Mouse (Mus musculus) midbrain, embryonic 14.5 days (tissue): ENCODE data around the gene Gltpd2. TPM values are rescaled to one million over a fixed set of nuclear protein-coding genes. Genes with fewer than 3 reads are reported as not detected.

Source experiments
- ATAC-seq: fragments of 200-750 bp; cut with Nextera tagmentation; 2 replicates; pipeline ENCODE4 v1.8.0; 2017; ENCODE audit warnings: moderate number of reproducible peaks, moderate library complexity; ENCODE audit not compliant: low FRiP score, low TSS enrichment
- DNase-seq: peaks from one replicate; pipeline ENCODE4 v3.0.0-alpha.2; 2015
- H3K27ac ChIP-seq: fragments of 300-500 bp; sonication (generic); replicated peaks from 2 replicates; pipeline ENCODE4 v1.5.1; 2014; ENCODE audit warnings: mild to moderate bottlenecking, low read depth, low read length, moderate library complexity
- H3K27me3 ChIP-seq: fragments of 300-500 bp; sonication (generic); 2 replicates; pipeline ENCODE4 v1.6.1; 2014; ENCODE audit warnings: low read length, control low read depth, mixed read lengths; ENCODE audit not compliant: control insufficient read depth, insufficient read depth
- H3K36me3 ChIP-seq: fragments of 300-500 bp; sonication (generic); 2 replicates; pipeline ENCODE4 v1.6.1; 2014; ENCODE audit warnings: low read length, control low read depth; ENCODE audit not compliant: control insufficient read depth, insufficient read depth
- H3K4me1 ChIP-seq: fragments of 300-500 bp; sonication (generic); 2 replicates; pipeline ENCODE4 v1.6.1; 2014; ENCODE audit warnings: mild to moderate bottlenecking, antibody characterized with exemption, low read length, control low read depth; ENCODE audit not compliant: control insufficient read depth, insufficient read depth
- H3K4me2 ChIP-seq: fragments of 300-500 bp; sonication (generic); 2 replicates; pipeline ENCODE4 v1.6.1; 2014; ENCODE audit warnings: mild to moderate bottlenecking, low read length, moderate library complexity
- H3K4me3 ChIP-seq: fragments of 300-500 bp; sonication (generic); replicated peaks from 2 replicates; pipeline ENCODE4 v1.5.1; 2014; ENCODE audit warnings: low read depth, low read length
- H3K9ac ChIP-seq: fragments of 300-500 bp; sonication (generic); replicated peaks from 2 replicates; pipeline ENCODE4 v1.6.1; 2014; ENCODE audit warnings: mild to moderate bottlenecking, low read length, moderate library complexity
- H3K9me3 ChIP-seq: fragments of 300-500 bp; sonication (generic); 2 replicates; pipeline ENCODE4 v1.6.1; 2016; ENCODE audit warnings: low read length, control low read depth, mixed read lengths; ENCODE audit not compliant: control insufficient read depth
- WGBS: fragments of 180-500 bp; shearing (Covaris S2); extraction: QIAGEN DNeasy Blood & Tissue Kit; methylation state at CpG from one replicate; pipeline ENCODE4 v1.1.7; 2014; 5-methylcytosine and 5-hydroxymethylcytosine counted together
- polyA plus RNA-seq: library from polyadenylated mRNA; unstranded; fragments of >200 nt; fragmentation: Nextera tagmentation; extraction: Ambion mirVana; gene quantifications from 2 replicates; pipeline ENCODE4 v1.2.1, GENCODE M21; 2014

The Gltpd2 gene
- polyA plus RNA-seq, 1 experiment from 2014 or later: 0.64 TPM

GRCm38 (mm10) chr11:70539877-70540587 is 21.0 kb downstream of the Gltpd2 start, which contains the start of gene Pld2:
Pld2 (plus strand) TSS chr11:70540064.
- Histone ChIP-seq H3K4me1 (no peaks in the 10 kb centered on the region), H3K4me2 (peak within 1 kb of the TSS; percentile 72), H3K27ac (no peak within 1 kb of the TSS), H3K4me3 (peak within 1 kb of the TSS; percentile 54), H3K9me3 (no peaks in the 10 kb centered on the region), H3K36me3 (no peaks in the 10 kb centered on the region), H3K27me3 (peaks cover 12% of the 10 kb centered on the region; the same call in 1 of the 2 replicates), H3K9ac (peak within 1 kb of the TSS; percentile 46)
- under 1% methylated on average over 64 of the region's 65 CpGs for WGBS
- peak; percentile 57; the same call in 1 of the 2 replicates for ATAC-seq
- DNase-seq: peak; percentile 90

- no peak overlapping the region for H3K27ac ChIP-seq
- WGBS: 91% methylated on average over 7 of the region's 7 CpGs
Observed at GRCm38 (mm10) chr11:70540928-70541327, 21.9 kb downstream of the Gltpd2 start.

GRCm38 (mm10) chr11:70541415-70541814 is 22.4 kb downstream of the Gltpd2 start:
- H3K27ac ChIP-seq: no peak overlapping the region
- 79% methylated on average over 5 of the region's 5 CpGs for WGBS
- H3K4me1 ChIP-seq: no peaks in the 10 kb centered on the region
- no peak overlapping the region for H3K4me3 ChIP-seq
- no peak overlapping the region for H3K9ac ChIP-seq
- H3K27me3 ChIP-seq: peaks cover 12% of the 10 kb centered on the region; the same call in 1 of the 2 replicates
- no peaks in the 10 kb centered on the region for H3K9me3 ChIP-seq
- DNase-seq (peak; percentile 15), ATAC-seq (no peak)
- no peaks in the 10 kb centered on the region for H3K36me3 ChIP-seq
- H3K4me2 ChIP-seq: peak overlapping the region; percentile 72

More at GRCm38 (mm10) chr11:70540928-70541327, 21.9 kb downstream of the Gltpd2 start:
- Histone ChIP-seq H3K36me3 (no peaks in the 10 kb centered on the region), H3K4me1 (no peaks in the 10 kb centered on the region), H3K4me3 (peak overlapping the region; percentile 54; the same call in 1 of the 2 replicates), H3K27me3 (peaks cover 12% of the 10 kb centered on the region; the same call in 1 of the 2 replicates), H3K9me3 (no peaks in the 10 kb centered on the region), H3K9ac (no peak overlapping the region; the same call in 1 of the 2 replicates), H3K4me2 (peak overlapping the region; percentile 72)
- no peak for ATAC-seq
- no peak for DNase-seq

GRCm38 (mm10) chr11:70544496-70544895 is 25.5 kb downstream of the Gltpd2 start:
- WGBS: 72% methylated on average over 7 of the region's 7 CpGs
- Histone ChIP-seq H3K27me3 (peaks cover 8% of the 10 kb centered on the region; the same call in 1 of the 2 replicates), H3K4me1 (no peaks in the 10 kb centered on the region), H3K4me2 (no peak overlapping the region), H3K27ac (no peak overlapping the region), H3K9ac (no peak overlapping the region), H3K36me3 (no peaks in the 10 kb centered on the region), H3K4me3 (no peak overlapping the region), H3K9me3 (no peaks in the 10 kb centered on the region)
- DNase-seq: no peak
- no peak for ATAC-seq

- Histone ChIP-seq H3K27me3 (no peaks in the 10 kb centered on the region), H3K9me3 (no peaks in the 10 kb centered on the region), H3K9ac (no peak overlapping the region), H3K4me3 (no peak overlapping the region), H3K4me1 (no peaks in the 10 kb centered on the region), H3K36me3 (no peaks in the 10 kb centered on the region), H3K27ac (no peak overlapping the region), H3K4me2 (no peak overlapping the region)
- ATAC-seq (no peak), DNase-seq (no peak)
- 87% methylated on average over 8 of the region's 8 CpGs for WGBS
Observed at GRCm38 (mm10) chr11:70551526-70551925, 32.5 kb downstream of the Gltpd2 start.

- no peak overlapping the region for H3K4me2 ChIP-seq
- H3K4me3 ChIP-seq: no peak overlapping the region
- ATAC-seq (no peak), DNase-seq (no peak)
- no peaks in the 10 kb centered on the region for H3K4me1 ChIP-seq
- no peaks in the 10 kb centered on the region for H3K27me3 ChIP-seq
- no peak overlapping the region for H3K9ac ChIP-seq
- WGBS: 46% methylated on average over 7 of the region's 7 CpGs
- H3K36me3 ChIP-seq: no peaks in the 10 kb centered on the region
- H3K9me3 ChIP-seq: no peaks in the 10 kb centered on the region
- no peak overlapping the region for H3K27ac ChIP-seq
Observed at GRCm38 (mm10) chr11:70553940-70554339, 34.9 kb downstream of the Gltpd2 start.

- DNase-seq: no peak
- Histone ChIP-seq H3K9me3 (no peaks in the 10 kb centered on the region), H3K4me3 (no peak overlapping the region), H3K36me3 (no peaks in the 10 kb centered on the region), H3K27ac (no peak overlapping the region), H3K9ac (no peak overlapping the region), H3K27me3 (no peaks in the 10 kb centered on the region), H3K4me1 (peaks cover 7% of the 10 kb centered on the region; the same call in 1 of the 2 replicates), H3K4me2 (no peak overlapping the region)
- no peak for ATAC-seq
- WGBS: 91% methylated on average over 9 of the region's 9 CpGs
Observed at GRCm38 (mm10) chr11:70557545-70557944, 38.5 kb downstream of the Gltpd2 start.

- ATAC-seq: no peak
- no peak for DNase-seq
- peak overlapping the region; percentile 84 for H3K27ac ChIP-seq
- no peaks in the 10 kb centered on the region for H3K27me3 ChIP-seq
- 0% methylated on average over 2 of the region's 2 CpGs for WGBS
- H3K9ac ChIP-seq: peak overlapping the region; percentile 88; the same call in 1 of the 2 replicates
- H3K36me3 ChIP-seq: no peaks in the 10 kb centered on the region
- no peaks in the 10 kb centered on the region for H3K9me3 ChIP-seq
- H3K4me2 ChIP-seq: peak overlapping the region; percentile 88
- peak overlapping the region; percentile 89 for H3K4me3 ChIP-seq
- H3K4me1 ChIP-seq: peaks cover 26% of the 10 kb centered on the region
Observed at GRCm38 (mm10) chr11:70561937-70562286, 42.9 kb downstream of the Gltpd2 start.
